Mouse (Mus musculus) heart, adult 11 months (tissue): ENCODE data around the gene Zfc3h1.

Source experiments
- DNase-seq: peaks from one replicate; pipeline ENCODE4 v3.0.0; 2022

Zfc3h1 gene

DNA sequence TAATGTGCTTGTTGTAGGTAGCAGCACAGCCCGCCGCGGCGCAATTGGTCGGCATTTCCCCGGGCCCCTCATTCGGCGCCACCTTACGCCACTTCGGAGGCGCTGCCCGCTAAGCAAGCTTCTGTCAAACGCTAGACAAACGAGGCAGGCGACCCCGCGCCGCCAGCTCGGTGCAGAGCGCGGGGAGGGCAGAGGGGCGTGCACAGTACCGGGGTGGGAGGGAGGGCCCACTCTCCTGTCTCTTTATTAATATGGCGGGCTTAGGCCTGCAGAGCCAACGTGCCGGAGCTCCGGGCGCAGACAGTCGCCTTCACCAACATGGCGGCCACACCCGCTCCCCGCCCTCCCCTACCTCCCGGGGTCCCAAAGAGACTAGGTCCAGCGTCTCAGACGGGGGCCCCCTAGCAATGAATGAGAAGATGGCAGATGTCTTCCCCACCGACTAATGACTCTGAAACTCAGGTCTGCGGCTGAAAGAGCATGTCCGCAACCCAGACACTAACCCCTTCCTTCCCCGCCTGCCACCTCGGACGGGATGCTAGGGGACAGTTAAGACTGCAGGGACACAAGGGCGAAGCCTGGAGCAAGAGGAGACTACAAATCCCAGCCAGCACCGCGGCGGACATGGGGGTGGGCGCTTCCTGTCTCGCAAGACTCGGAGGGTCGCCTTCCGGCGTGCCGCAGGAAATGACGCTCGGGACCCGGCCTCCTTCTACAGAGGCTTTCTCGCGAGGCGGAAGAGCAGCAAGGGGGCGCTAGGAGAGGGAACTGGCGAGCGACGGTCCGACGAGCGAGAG is at the start of gene Zfc3h1, which contains the start of gene Thap2:
Gene Zfc3h1, plus strand, starts transcription at position 739 of the 797 bp plus-strand sequence.
Gene Thap2, minus strand, starts transcription at position 223 of the 797 bp plus-strand sequence.
- DNase-seq: peak; percentile 100

DNA sequence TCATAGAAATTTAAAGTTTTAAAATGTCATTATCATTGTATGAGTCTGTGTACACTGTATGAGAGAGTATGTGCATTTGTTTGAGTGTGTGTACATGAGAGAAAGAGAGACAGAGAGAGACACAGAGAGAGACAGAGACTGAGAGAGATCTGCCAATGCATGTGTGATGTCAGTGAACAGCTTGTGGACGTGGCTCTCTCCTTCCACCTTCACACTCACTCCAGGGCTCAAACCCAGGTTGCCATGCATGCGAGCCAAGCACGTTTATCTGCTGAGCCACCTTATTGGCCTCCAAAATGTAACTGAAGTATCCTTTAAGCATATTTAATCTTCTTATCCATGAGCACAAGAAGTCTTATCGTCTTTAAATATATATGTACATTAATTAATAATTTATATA is 47.9 kb upstream of the Zfc3h1 start:
- DNase-seq: peak; percentile 55

DNA sequence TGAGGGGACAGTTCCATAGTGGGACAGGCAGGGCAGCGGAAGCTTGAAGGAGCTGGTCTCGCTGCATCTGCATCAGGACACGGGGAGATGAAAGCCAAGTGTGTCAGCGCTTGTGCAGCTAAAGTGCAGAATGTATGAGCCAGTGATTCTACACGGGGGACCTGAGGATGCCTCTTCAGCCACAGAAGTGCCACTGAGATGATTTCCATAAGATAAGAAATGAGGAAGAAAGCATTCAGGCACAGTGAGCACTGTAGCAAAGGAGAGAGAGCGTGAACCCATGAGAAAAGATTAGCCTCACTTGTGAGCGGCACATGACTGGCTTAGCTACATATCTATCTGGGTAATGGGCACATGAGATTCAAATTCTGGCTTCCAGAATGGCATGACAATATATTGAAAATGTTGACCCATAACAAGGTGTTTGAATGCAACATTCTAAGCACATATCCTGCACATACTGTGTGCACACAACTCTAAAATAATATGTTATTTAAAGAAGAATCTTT is 44.9 kb upstream of the Zfc3h1 start:
- peak; percentile 72 for DNase-seq

DNA sequence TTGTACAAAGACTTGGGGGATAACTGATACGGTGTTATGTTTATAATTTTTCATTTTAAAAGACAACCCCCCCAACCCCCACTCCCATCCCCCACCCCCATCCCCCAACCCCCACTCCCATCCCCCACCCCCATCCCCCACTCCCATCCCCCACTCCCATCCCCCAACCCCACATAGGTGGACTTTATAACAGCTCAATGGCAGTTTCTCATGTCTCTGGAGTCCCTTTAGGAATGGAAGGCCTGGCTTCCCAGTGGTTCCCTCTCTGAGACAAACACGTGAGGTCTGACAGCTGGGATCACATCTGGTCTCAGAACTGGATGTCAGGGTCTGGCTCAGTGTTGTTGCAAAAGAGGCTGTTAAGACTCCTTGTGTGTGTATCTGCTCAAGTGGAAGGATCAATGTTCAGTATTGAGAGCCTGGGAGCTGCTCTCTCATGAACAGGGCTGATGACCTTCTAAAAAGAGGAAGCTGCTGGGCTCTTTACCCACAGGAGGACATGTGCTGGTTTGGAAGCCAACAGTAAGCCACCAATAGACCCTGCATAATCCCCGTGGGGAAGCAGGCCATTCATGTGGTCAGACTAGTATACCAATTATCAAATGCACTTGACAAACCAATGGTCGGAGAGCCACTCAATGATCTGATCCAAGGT is 41.9 kb upstream of the Zfc3h1 start:
- DNase-seq: peak; percentile 88

DNA sequence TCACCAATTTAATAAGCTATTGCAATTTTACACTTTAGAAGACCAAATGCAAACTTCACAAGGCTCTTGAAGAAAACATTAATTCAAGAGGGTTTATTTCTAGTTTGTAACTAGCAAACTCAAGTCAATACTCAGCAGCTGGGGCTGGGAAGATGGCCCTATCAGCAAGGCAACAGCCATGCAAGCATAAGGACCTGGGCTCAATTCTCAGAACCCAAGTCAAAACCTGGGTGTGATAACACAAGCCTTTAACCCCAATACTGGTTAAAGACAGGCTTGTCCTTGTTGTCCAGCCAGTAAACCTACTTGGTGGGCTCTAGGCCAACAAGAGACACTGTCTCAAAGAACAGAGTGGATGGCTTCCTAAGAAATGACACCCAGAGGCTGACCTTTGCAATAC is 38.3 kb upstream of the Zfc3h1 start:
- peak; percentile 53 for DNase-seq

DNA sequence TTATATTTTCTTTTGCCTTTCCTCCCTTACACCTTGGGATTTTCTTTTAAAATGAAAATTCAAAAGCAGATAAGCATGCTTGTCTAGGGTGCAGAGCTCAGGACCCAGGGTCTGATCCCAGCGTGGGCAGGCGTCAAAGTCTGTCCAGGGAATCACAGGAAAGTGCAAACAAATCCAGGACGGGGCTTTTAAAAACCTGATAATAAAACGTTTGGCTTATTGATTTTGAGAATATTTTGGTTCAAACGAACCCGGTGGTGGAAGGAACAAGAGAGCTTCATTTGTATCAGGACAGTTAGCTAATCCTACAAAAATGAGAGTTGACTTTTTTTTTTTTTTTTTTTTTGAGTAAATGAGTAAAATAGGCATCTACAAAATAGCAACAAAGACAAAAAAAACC is 36.6 kb upstream of the Zfc3h1 start:
- peak; percentile 37 for DNase-seq

DNA sequence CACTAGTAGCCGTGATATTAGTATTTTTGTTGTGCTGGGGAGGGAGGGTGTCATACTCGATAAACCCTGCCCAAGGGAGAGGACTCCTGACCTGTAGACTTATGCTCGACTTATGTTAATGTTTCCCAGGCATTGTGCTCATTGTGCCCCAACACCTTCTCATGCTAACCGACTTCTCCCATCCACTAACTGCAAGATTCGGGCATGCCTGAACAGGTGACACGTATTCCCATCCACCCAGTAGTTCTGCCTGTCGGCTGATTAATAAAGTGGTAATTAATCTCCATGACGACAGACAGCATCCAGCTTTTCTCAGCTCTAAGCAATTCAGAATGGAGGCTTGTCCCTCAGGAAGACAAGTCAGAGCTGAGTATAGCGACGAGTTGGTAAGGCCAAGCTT is 35.7 kb upstream of the Zfc3h1 start:
- DNase-seq: no peak

DNA sequence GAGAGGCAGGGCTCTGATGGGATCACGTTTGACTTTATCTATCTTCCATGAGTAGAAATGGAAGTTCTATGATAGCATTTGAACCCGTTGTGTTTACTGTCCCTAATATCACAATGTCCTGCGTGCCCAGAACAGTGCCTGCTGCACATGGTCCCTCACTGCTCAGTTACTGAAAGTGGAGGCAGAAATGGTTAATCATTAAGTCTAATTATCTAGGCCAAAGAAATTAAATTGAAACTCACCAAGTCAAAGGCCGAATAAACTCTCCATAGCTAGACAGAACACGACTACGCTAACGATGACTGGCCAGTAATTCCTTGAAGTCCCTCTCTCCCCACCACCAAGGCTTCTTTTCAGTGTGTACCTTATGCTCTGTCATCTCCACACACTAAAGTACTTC is 35.2 kb upstream of the Zfc3h1 start:
- DNase-seq: no peak

DNA sequence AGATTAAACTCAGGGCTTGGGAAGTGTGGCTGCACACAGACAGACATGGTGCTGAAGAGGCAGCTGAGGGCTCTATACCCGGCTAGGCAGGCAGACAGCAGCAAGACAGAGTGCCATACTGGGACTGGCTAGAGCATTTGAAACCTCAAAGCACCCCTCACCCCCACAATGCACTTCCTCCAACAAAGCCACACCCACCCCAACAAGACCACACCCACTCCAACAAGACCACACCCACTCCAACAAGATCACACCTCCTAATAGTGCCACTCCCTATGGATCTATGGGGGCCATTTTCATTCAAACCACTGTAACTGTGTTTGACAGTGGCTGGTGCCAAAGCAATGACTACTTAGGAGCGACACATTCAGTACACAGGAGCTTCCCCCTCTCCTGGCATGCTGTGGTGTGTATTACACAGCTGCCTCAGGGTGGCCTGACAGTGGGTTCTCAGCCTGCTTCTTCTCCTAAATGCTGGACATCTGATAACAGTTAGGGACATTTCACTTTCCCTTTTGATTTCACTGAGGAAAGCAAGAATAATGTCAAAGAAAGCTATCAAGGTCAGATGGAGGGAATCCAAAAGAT is 33.9 kb upstream of the Zfc3h1 start:
- no peak for DNase-seq

DNA sequence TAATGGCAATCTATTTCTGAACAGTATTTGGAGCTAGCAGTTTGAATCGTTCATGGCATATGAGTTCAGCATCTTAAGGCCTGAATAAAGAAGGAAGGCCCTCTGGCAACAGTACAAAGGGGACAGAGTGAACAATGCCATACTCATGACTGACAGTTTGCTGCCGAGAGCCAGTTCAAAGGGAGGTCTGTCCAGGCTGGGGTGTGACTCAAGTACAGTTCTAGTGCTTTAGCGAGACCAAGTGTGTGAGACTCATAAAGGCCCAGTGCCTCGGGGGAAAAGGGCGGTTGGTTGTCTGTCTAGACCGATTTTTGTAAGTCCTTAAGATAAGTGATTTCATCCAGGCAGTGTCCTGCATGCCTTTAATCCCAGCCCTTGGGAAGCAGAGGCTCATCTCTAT is 30.2 kb upstream of the Zfc3h1 start:
- DNase-seq: no peak

DNA sequence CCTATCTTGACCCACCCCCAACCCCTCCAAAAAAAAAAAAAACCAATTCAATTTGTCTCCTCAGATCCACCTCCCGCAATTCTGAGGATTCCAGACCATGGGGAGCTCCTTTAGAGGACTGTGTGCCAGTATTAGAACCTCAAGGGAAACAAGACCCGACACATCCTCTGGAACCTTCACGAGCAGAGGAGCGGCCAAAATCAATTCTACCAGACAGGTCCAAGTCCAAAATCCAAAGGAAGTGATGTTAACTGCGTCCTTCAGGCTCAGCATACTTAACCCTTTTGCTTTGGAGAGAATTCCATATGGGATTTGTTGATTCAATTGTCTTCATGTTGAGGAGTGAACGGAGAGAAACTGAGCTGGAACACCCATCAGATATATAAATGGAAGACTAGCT is 29.7 kb upstream of the Zfc3h1 start:
- DNase-seq: no peak

DNA sequence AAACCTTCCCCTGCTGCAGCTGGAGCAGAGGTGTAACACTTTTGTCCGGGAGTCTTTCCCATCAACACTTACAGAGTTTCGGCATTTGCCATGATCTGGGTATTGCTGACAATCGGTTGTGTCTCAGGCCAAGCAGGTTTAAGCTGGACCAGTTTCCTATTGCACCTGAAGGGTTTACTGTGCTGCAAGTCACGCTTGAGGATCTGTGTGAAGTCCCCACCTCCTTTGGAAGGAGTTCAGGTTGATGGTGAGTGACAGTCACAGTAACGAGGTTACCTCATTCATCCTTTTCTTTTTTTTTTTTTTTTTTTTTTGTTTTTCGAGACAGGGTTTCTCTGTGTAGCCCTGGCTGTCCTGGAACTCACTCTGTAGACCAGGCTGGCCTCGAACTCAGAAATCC is 28.7 kb upstream of the Zfc3h1 start:
- no peak for DNase-seq

DNA sequence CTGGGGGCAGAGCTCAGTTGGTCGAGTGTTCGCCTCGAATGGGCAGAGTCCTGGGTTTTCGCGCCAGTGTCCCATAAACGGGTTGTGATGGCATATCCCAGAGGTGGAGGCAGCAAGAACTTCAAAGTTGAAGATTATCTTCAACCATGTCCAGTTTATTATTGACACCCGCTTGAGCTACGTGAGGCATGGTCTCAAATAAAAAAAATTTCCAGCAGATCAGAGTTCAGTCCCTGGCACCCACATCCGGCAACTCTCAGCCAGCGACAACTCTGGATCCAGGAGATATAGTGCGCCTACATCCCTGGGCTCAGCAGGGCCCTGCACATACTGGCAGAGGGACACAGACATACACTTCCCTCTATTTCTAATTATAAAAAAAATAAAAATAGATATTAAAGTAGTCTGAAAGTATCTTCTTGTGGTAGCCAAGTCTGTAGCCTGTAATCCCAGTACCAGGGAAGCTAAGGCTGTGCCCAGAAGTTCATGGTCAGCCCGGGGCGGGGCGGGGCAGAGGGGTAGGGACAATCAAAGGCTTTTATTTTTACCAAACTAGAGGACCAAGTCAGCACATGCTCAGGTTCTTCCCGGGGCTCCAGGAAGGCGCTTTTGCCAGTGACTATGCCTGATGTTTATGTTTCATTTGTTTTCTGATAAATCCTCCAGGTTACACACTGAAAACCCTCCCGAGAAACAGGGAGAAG is 26.4 kb upstream of the Zfc3h1 start:
- DNase-seq: no peak

DNA sequence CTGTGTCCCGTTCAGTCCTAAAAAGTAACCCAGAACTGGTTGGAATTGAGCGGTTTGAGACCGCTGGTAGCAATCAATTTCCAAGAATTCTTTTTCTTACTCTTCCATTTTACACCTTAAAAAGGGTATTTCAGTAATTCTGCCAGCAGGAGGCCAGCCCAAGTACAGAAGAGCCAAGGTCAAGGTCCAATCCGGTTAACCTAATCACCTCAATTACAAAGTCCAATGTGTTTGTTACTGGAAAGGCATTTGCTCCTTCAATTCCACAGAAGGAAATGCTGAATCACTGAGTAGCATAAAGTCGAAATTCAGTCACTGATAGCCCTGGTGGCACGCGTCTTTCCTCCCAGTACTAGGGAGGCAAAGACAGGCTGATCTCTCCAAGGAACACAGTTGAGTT is 25.7 kb upstream of the Zfc3h1 start:
- DNase-seq: no peak

DNA sequence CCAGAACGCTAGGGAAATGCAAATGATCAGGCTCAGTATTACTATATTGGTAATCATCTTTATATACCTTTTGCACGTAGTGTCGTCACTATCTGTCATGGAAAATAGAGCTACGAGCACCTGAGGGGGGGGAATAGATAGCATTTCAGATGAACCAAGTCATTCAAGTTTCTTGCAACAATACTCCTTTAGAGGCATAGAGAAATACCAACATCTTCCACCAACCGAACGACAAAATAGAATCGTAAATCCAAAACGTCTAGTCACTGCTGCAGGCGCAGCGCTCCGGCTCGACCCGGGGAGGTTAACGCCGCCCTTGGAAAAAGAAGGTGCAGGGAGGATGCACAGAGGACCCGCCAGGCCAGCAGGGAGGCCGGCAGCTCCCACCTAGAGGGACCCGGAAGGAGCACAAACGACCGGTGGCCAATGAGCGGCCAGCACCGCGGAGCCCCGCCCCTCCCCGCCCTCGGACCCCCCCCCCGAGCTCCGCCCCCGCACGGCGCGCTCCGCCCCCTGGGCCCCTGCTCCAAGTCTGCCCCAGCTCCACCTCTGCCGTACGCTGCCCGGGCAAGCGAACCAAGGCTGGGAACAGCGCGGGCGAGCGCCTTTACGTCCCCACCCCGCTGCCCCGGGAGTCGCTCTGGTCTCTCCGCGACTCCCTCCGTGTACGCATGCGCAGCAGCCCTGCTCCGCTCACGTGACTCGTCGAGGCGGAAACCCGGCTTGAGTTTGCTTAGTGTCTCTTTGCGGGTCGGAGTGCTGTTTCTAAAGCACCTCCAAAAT is 22.7 kb upstream of the Zfc3h1 start, which contains the start of gene Tmem19:
Gene Tmem19, minus strand, starts transcription at position 662 of the 783 bp plus-strand sequence.
- DNase-seq: peak; percentile 100

DNA sequence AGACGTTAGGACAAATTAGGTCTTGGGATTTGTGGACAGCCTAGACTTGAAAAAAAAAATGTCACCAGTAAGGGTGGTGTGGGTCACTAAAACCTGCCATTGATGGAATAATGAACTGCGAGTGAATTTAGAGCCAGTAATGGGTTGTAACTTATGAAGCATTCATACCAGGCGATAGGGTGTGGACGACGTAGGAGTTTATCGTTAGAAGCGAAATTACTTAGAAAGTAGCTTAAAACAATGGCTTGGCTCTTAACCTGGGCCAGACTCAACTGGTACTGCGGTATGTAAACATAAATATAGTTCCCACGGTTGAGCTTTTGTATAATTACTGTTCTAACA is 22.2 kb upstream of the Zfc3h1 start:
- no peak for DNase-seq

DNA sequence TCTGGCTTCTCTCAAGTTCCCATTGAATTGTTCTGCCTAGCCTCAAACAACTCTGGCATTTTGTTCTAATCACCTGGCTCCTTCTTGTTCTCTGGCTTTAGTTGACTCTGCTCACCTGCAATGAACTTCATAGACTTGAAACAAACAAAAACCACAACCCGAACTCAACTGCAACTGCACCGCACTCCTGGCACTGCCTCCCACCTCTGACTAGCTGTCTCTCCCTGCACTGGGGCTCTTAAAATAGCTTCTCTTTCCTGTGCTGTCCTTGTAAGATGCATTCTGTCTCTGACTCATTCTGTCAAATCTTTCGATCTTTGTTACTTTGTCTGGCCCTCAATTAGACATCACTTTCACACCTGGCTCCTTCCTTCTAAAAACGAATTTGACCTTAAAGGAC is 21.6 kb upstream of the Zfc3h1 start:
- no peak for DNase-seq

DNA sequence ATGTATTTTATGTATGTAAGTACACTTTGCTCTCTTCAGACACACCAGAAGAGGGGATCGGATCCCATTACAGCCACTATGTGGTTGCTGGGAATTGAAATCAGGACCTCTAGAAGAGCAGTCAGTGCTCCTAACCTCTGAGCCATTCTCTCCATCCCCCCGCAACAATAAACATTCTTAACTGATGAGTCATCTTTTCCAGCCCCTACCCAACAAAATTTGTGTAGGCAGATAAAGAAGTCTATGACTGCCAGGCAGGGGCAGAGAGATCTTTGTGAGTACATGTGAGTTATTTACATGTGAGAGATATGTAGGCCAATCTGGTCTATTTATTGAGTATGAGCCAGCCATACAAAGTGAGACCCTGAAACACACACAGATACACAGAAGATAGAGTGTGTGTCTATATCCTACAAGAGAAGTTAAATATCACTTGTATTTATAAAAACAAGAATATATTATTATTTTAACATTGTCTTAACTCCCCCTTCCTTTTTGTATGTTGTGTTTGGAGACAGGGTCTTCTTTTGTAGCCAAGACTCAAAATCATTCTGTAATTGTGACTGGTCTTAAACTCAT is 3.2 kb upstream of the Zfc3h1 start:
- DNase-seq: no peak

DNA sequence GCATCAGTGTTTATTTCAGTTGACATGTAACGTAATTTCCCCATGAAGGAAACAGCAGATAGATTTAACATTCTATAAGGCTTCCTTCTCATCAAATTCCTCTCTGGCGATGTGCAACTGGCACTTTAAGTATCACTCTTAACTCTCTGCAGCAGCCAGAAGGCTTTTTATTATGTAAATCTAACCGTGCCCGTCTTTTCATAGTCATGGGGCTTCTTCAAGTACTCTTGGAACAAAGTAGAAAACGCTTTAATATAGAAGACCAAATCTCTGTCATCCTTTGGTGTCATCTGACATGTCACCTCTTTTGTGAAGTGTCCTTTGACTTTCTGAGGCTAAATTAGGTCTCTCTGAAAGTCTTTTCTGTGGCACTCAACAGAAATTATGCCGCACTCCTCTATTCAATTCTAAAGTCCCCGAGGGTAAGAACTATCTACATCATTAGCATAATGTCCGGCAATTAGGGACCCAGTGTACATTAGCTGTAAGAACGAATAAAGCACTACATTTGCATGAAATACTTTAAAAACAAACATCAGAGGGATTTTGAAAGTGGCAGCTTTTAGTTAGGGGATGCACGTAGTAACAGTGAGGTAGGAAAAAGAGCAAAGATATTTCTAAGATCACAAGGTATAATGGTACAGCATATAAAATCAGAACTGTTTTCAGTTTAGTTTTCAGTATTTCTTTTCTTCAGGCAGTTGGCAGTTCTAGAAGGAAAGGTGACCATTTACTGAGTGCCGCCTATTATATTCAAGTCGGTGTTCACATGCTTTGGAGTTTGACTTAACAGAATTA is 1.7 kb upstream of the Zfc3h1 start:
- no peak for DNase-seq

DNA sequence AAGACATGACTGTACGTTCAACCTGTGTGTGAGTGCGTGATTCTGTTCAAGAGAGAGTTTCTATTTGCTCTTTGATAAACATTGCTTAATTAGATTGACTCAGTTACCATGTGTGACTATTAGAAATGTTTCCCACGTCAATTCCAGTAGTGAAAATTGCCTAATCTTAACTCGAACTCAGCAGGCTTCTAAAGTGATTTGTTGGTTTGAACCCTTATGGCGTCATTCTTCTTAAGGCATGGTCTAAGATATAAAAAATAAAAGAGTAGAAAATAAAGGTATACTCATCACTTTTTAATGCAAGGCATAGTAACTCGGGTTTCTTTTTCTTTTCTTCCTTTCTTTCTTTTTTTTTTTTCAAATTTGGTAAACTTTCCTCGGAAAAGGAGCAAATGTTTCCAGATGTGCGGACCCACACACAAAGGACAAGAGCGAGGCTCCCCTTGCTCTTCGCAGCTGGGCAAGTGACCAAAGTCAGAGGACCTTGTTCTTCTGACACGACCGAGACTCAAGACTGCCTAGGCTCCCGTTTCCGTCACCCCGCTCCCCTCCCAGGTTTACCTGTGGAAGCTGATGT is 1.0 kb upstream of the Zfc3h1 start:
- DNase-seq: no peak
